Mouse (Mus musculus) midbrain, embryonic 11.5 days (tissue): ENCODE measurements at regions not wholly inside any gene's neighbourhood (a gene's known extent, or its start where the extent isn't known, plus 50 kb on each side); places are given as distances from the start of the nearest gene placed in this dataset.

Source experiments
- ATAC-seq: fragments of 200-750 bp; cut with Nextera tagmentation; 2 replicates; pipeline ENCODE4 v1.8.0; 2017; ENCODE audit warnings: moderate TSS enrichment, moderate library complexity; ENCODE audit not compliant: low FRiP score
- DNase-seq: peaks from one replicate; pipeline ENCODE4 v3.0.0; 2015; ENCODE audit warnings: low spot score; ENCODE audit errors: missing footprints
- H3K27ac ChIP-seq: fragments of 300-500 bp; sonication (generic); 2 replicates; pipeline ENCODE4 v1.5.1; 2014; ENCODE audit warnings: low read depth, low read length
- H3K27me3 ChIP-seq: fragments of 300-500 bp; sonication (generic); 2 replicates; pipeline ENCODE4 v1.6.1; 2014; ENCODE audit warnings: mild to moderate bottlenecking, low read length, moderate library complexity, mixed read lengths; ENCODE audit not compliant: control insufficient read depth, insufficient read depth
- H3K36me3 ChIP-seq: fragments of 300-500 bp; sonication (generic); 2 replicates; pipeline ENCODE4 v1.6.1; 2014; ENCODE audit warnings: mild to moderate bottlenecking, low read length, moderate library complexity, mixed read lengths; ENCODE audit not compliant: control insufficient read depth, insufficient read depth
- H3K4me1 ChIP-seq: fragments of 300-500 bp; sonication (generic); 2 replicates; pipeline ENCODE4 v1.6.1; 2014; ENCODE audit warnings: low read length; ENCODE audit not compliant: control insufficient read depth, insufficient read depth
- H3K4me2 ChIP-seq: fragments of 300-500 bp; sonication (generic); 2 replicates; pipeline ENCODE4 v1.6.1; 2014; ENCODE audit warnings: mild to moderate bottlenecking, moderate library complexity
- H3K4me3 ChIP-seq: fragments of 300-500 bp; sonication (generic); 2 replicates; pipeline ENCODE4 v1.5.1; 2014; ENCODE audit warnings: low read depth, low read length
- H3K9ac ChIP-seq: fragments of 300-500 bp; sonication (generic); 2 replicates; pipeline ENCODE4 v1.6.1; 2014; ENCODE audit warnings: low read length
- H3K9me3 ChIP-seq: fragments of 300-500 bp; sonication (generic); 2 replicates; pipeline ENCODE4 v1.6.1; 2016; ENCODE audit warnings: low read length; ENCODE audit not compliant: control insufficient read depth
- WGBS: fragments of 180-500 bp; shearing (Covaris S2); extraction: QIAGEN DNeasy Blood & Tissue Kit; methylation state at CpG from one replicate; pipeline ENCODE4 v1.1.7; 2014; 5-methylcytosine and 5-hydroxymethylcytosine counted together

DNA sequence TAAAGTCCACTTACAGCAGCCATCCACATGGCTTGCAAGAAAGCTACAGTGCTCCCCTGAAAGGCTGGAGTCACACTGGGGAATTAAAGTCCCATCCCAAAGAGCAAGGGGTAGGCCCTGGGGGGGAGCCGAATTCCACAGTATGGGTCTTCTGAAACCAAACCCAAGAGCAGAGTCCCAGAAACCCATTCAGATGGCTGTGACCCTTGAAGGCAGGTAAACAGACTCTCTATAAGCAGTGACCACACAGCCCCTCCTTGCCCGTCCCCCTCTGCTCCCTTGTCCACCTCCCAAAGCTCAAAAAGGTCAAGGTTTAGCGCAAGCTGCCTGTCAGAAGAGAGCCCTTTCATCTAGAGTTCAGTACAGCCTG is 176.9 kb upstream of the Bmp4 start:
- H3K4me3 ChIP-seq = no peak overlapping the region
- no peak overlapping the region for H3K4me2 ChIP-seq
- ATAC-seq (no peak), DNase-seq (no peak)
- no peaks in the 10 kb centered on the region for H3K9me3 ChIP-seq
- no peaks in the 10 kb centered on the region for H3K36me3 ChIP-seq
- no peak overlapping the region for H3K27ac ChIP-seq
- H3K9ac ChIP-seq = no peak overlapping the region
- 58% methylated on average over 3 of the region's 3 CpGs for WGBS
- H3K4me1 ChIP-seq = no peaks in the 10 kb centered on the region
- no peaks in the 10 kb centered on the region for H3K27me3 ChIP-seq

DNA sequence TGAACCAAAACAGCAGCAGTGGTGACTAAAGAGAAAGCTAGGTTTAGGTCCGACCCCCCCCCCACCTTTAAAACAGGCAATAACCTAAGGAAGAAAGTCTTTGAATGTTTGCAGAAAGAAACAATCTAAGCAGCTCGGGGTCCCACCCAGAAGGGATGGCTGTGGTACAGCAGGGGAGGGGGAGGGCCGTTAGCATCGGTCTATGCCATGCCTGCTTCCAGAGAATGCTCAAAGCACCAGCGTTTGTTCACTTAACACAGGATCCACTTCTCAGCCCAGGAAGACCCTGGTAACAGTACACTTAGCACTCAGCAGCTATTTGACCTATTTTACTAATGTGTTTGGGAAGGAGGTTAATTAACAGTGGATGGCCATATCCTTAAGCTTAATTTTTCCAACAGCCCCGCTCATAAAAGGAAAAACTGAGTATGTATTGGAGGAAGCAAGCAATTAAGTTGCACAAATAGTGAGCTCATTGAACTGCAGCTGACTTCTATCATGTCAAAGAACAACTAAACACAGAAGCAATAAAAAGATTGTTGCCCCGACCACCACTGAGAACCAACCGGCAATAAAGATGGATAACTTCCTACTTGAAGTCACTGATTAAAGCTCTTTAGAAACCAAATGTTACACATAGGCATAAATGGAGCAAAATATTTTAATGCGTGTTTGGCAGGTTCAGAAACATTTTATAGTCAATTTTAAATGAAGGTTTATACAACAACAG is 176.4 kb upstream of the Bmp4 start:
- H3K36me3 ChIP-seq = no peaks in the 10 kb centered on the region
- H3K4me3 ChIP-seq = no peak overlapping the region
- H3K9me3 ChIP-seq = no peaks in the 10 kb centered on the region
- no peak overlapping the region for H3K9ac ChIP-seq
- no peak overlapping the region for H3K4me2 ChIP-seq
- H3K27me3 ChIP-seq = no peaks in the 10 kb centered on the region
- 78% methylated on average over 9 of the region's 9 CpGs for WGBS
- ATAC-seq = no peak
- DNase-seq = no peak
- H3K27ac ChIP-seq = no peak overlapping the region
- H3K4me1 ChIP-seq = no peaks in the 10 kb centered on the region

DNA sequence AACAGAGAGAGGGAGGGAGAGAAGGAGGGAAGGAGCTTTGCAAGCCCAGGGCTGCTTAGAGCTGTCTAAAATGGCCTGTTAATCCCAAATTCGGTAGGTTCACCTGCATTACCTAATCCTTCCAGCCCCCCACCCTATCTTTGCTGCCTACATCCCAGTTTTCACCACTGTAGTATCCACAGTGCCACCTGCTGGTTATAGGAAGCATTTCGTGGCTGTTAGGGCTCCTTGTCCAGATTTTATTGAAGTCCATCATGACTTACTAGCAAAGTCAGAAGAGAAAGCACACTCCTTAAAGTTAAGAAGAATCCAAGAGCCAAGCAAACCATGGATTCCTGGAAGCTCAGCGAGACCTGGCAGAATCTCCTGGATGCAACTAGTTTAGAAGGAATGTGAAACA is 174.5 kb upstream of the Bmp4 start:
- Histone ChIP-seq H3K36me3 (no peaks in the 10 kb centered on the region), H3K9me3 (no peaks in the 10 kb centered on the region), H3K27ac (no peak overlapping the region), H3K4me2 (no peak overlapping the region), H3K4me1 (no peaks in the 10 kb centered on the region), H3K27me3 (no peaks in the 10 kb centered on the region), H3K4me3 (no peak overlapping the region), H3K9ac (no peak overlapping the region)
- 17% methylated on average over 3 of the region's 3 CpGs for WGBS
- ATAC-seq (no peak), DNase-seq (peak; percentile 91)

DNA sequence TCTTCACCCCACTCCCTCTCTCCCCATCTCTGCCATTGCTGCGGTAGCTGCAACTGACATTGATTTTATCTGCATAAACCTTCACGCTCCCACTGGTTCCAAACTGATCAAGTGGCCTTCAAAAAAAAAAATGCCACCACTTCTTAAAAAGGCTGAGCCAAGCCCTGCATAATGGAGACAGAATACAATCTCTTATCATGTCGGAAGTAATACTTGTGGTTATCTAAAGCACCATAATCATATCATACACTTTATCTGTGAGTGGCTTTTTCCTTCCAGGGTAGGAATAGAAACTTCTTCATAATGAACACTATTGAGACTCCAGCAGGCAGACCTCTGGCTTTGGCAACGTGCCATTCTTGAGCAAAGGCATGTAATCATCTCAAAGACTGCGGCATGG is 171.5 kb upstream of the Bmp4 start:
- Histone ChIP-seq H3K27ac (no peak overlapping the region), H3K9ac (no peak overlapping the region), H3K4me3 (no peak overlapping the region), H3K36me3 (no peaks in the 10 kb centered on the region), H3K27me3 (no peaks in the 10 kb centered on the region), H3K4me1 (no peaks in the 10 kb centered on the region), H3K9me3 (no peaks in the 10 kb centered on the region), H3K4me2 (no peak overlapping the region)
- DNase-seq = no peak
- no peak for ATAC-seq
- WGBS = 81% methylated on average over 5 of the region's 5 CpGs

DNA sequence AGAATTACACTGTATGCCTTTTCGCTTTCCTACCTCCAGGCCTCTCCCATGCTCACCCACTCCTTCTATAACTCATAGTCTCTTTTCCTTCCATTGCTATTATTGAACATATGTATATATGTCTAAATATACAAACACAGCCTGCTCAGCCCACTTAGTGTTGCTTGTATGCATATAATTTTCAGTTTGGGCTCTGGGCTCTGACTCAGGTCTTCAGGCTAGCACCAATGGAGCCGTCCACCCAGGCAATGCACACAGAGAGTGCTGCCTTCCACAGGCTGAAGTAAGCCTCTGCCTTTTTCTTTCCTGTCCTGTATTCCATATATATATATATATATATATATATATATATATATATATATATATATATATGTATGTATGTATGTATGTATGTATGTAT is 162.8 kb upstream of the Bmp4 start:
- H3K4me3 ChIP-seq = no peak overlapping the region
- no peaks in the 10 kb centered on the region for H3K36me3 ChIP-seq
- ATAC-seq (no peak), DNase-seq (no peak)
- no peaks in the 10 kb centered on the region for H3K9me3 ChIP-seq
- no peak overlapping the region for H3K4me2 ChIP-seq
- no peaks in the 10 kb centered on the region for H3K4me1 ChIP-seq
- 91% methylated on average over 2 of the region's 2 CpGs for WGBS
- H3K27me3 ChIP-seq = no peaks in the 10 kb centered on the region
- H3K27ac ChIP-seq = no peak overlapping the region
- H3K9ac ChIP-seq = no peak overlapping the region

DNA sequence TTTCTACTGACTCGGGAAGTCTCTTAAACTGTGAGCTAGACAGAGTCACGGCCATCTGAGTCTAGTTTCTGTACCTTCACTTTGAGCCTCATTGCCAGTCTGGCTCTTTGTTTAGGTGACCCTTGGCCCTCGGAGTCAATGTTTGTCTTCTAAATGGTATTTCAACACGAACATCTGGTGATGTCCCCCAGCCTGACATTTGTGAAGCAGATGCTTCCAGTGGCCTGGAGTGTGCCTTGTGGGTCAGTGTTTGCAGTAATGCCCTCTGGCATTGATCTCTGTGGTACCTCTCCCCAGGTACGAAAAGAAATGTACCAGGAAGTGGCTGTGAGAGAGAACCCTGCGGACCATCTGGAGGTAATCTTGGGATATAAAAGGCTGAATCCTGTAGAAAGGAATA is 155.7 kb upstream of the Bmp4 start:
- H3K36me3 ChIP-seq = no peaks in the 10 kb centered on the region
- DNase-seq (no peak), ATAC-seq (no peak)
- 66% methylated on average over 6 of the region's 6 CpGs for WGBS
- H3K27ac ChIP-seq = no peak overlapping the region
- no peaks in the 10 kb centered on the region for H3K9me3 ChIP-seq
- H3K27me3 ChIP-seq = no peaks in the 10 kb centered on the region
- no peak overlapping the region for H3K9ac ChIP-seq
- H3K4me2 ChIP-seq = no peak overlapping the region
- no peaks in the 10 kb centered on the region for H3K4me1 ChIP-seq
- H3K4me3 ChIP-seq = no peak overlapping the region

DNA sequence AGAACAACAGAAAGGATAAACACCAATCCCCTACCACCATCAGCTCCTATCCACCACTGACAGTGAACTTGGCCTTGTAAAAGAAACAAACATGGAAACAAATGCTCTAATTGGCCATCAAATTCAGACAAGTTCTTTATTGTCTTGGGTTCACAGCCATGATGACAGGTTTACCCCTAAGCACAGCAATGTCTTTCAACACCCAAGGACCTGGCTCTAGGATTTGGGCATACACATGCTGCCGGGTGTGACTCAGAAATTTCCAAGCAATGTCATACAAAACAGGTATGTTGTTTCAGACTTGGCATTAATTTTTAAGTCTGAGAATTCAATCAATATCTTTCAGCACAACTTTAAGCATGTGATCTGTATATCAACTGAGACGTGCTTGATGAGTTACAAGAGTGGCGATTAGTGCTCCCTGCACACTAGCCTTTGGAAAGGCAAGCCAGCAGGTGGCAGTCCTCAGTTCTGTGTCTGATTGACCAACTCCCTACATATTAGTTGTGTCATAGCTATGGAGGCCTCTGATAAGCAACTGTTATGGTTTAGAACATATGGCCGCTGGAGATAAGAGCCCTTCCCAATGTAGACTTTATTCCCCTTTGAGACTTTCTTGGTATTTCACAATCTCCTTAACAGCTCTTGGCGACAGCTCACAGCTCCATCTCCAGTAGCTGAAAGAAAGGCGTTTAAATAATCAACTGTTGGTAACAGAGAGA is 149.2 kb upstream of the Bmp4 start:
- H3K9me3 ChIP-seq = no peaks in the 10 kb centered on the region
- ATAC-seq (no peak), DNase-seq (no peak)
- H3K4me2 ChIP-seq = no peak overlapping the region
- H3K27me3 ChIP-seq = no peaks in the 10 kb centered on the region
- no peaks in the 10 kb centered on the region for H3K4me1 ChIP-seq
- 91% methylated on average over 6 of the region's 6 CpGs for WGBS
- H3K4me3 ChIP-seq = no peak overlapping the region
- no peak overlapping the region for H3K27ac ChIP-seq
- no peak overlapping the region for H3K9ac ChIP-seq
- H3K36me3 ChIP-seq = no peaks in the 10 kb centered on the region

DNA sequence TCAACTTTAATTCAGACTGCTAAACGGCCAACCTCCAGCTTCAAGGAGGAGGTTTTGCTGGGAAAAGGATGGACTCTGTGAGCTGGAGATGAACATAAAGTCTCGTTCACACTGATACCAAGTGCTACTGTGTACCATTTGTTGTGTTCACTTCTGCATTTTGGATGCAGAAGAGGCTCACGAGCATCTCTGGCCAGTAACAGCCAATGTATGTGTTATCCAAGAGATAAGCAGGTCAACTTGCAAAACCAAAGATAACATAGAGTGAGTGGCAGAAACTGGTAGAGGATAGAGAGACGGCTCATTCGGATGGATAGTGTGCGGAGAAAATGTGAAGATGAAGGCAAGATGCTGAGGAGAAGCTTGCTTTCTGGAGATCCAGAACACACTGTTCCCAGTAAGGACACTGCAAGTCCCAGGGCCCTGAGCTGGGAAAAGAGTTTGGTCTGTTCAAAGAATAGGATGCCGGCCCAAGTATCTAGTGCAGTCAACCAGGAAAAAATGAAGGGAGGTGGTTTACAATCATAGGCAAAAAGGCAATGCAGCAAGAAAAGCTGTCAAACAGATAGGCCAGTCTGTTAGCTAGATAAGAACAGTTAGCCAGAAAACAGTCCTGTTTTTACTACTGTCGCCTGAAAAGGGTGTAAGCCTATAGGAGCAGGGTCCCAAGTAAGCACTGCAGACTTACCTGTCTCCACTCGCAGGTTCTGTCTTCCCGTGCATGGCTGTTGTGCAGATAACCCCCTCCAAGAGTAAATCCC is 145.7 kb upstream of the Bmp4 start:
- Histone ChIP-seq H3K9me3 (no peaks in the 10 kb centered on the region), H3K4me2 (no peak overlapping the region), H3K9ac (no peak overlapping the region), H3K4me1 (no peaks in the 10 kb centered on the region), H3K27ac (no peak overlapping the region), H3K4me3 (no peak overlapping the region), H3K36me3 (no peaks in the 10 kb centered on the region), H3K27me3 (no peaks in the 10 kb centered on the region)
- DNase-seq (peak; percentile 33), ATAC-seq (no peak)
- 87% methylated on average over 10 of the region's 10 CpGs for WGBS

DNA sequence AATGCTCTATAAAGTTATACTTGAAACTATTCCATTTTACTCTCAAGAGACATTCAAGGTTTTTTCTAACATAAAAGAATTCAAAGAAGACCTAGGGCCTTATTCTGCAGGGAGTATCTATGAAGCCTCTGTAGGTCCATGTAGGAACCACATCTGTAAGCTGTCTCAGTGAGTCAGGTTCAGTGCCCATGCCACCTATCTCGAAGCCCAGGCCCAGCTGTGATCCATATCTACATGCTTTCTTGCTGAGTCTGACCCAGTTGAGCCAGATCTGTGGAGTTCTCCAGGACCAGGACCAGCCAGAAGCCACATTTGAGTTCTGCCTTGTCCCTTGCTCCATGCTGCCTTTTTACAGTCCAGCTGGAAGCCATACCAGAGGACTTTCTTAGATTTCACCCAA is 142.2 kb upstream of the Bmp4 start:
- Histone ChIP-seq H3K27me3 (no peaks in the 10 kb centered on the region), H3K4me1 (no peaks in the 10 kb centered on the region)

More for the DNA sequence above, 142.2 kb upstream of the Bmp4 start:
- Histone ChIP-seq H3K36me3 (no peaks in the 10 kb centered on the region), H3K9ac (no peak overlapping the region), H3K27ac (no peak overlapping the region), H3K4me2 (no peak overlapping the region), H3K9me3 (no peaks in the 10 kb centered on the region), H3K4me3 (no peak overlapping the region)
- DNase-seq = no peak
- WGBS = 67% methylated on average over 1 of the region's 1 CpGs
- no peak for ATAC-seq
